Mouse (Mus musculus): Measurements from ENCODE around the gene Krtap9-3. TPM values are rescaled to one million over a fixed set of nuclear protein-coding genes. Genes with fewer than 3 reads are reported as not detected.
"Not testable (repeated sequence)": the region's sequence is repeated elsewhere in the genome, so short reads cannot be mapped to it uniquely, and the experiment has no call there.

The Krtap9-3 gene
- total RNA-seq, 1 experiment = not detected

- TF ChIP-seq ZC3H11A (IDR thresholded peaks at IDR 0.05; ENCODE audit: borderline replicate concordance, low read depth, low read length) (no peak), ZNF384 (IDR thresholded peaks at IDR 0.05; ENCODE audit: low read depth, low read length) (no peak), MAFK (IDR thresholded peaks at IDR 0.05; ENCODE audit: insufficient read depth, low read depth, low read length) (no peak), CHD2 (IDR thresholded peaks at IDR 0.05; ENCODE audit: low read depth, low read length) (no peak), HCFC1 (IDR thresholded peaks at IDR 0.05; ENCODE audit: borderline replicate concordance, insufficient read depth, low read length) (no peak)
- in situ Hi-C loops (cut with MboI; ENCODE audit: low sequenced_read_pairs in 2 of 2, unreplicated experiment in 2 of 2) = no loop called here
- DNase-seq (ENCODE audit: low read depth, low spot score) = no peak
- H3K9ac ChIP-seq (ENCODE audit: insufficient read depth, low read depth, low read length, poor library complexity, severe bottlenecking) = no peak within 1 kb of the TSS
- H3K4me1 ChIP-seq (ENCODE audit: control insufficient read depth in 2 of 2, insufficient read depth in 2 of 2, low read length in 2 of 2, poor library complexity in 1 of 2) = no peaks in the 10 kb centered on the region
- H3K4me3 ChIP-seq (ENCODE audit: insufficient read depth in 1 of 2, low read depth in 1 of 2, low read length in 2 of 2, poor library complexity in 1 of 2, severe bottlenecking in 1 of 2) = no peak within 1 kb of the TSS
- H3K9me3 ChIP-seq (ENCODE audit: control insufficient read depth, insufficient read depth, low read depth, low read length) = no peaks in the 10 kb centered on the region
- H3K36me3 ChIP-seq (ENCODE audit: control insufficient read depth, insufficient read depth, low read length, poor library complexity, severe bottlenecking) = no peaks in the 10 kb centered on the region
- no peak within 1 kb of the TSS for H3K27ac ChIP-seq (ENCODE audit: insufficient read depth, low read depth, low read length, poor library complexity, severe bottlenecking)
Observed at GRCm38 (mm10) chr11:99620335-99620734, 22.4 kb upstream of the Krtap9-3 start, which contains the start of gene Gm11562. Gm11562 (minus strand) TSS chr11:99620435.

GRCm38 (mm10) chr11:99614796-99615363 lies 17.0 kb upstream of the Krtap9-3 start, which contains the start of gene Krtap2-4:
Krtap2-4 (minus strand) TSS chr11:99614846.
- H3K36me3 ChIP-seq (ENCODE audit: control insufficient read depth, insufficient read depth, low read length, poor library complexity, severe bottlenecking) = no peaks in the 10 kb centered on the region
- TF ChIP-seq MAFK (IDR thresholded peaks at IDR 0.05; ENCODE audit: insufficient read depth, low read depth, low read length) (no peak), ZNF384 (IDR thresholded peaks at IDR 0.05; ENCODE audit: low read depth, low read length) (no peak), HCFC1 (IDR thresholded peaks at IDR 0.05; ENCODE audit: borderline replicate concordance, insufficient read depth, low read length) (no peak), ZC3H11A (IDR thresholded peaks at IDR 0.05; ENCODE audit: borderline replicate concordance, low read depth, low read length) (no peak)
- no peak within 1 kb of the TSS for H3K27ac ChIP-seq (ENCODE audit: insufficient read depth, low read depth, low read length, poor library complexity, severe bottlenecking)
- no peak within 1 kb of the TSS for H3K4me3 ChIP-seq (ENCODE audit: insufficient read depth in 1 of 2, low read depth in 1 of 2, low read length in 2 of 2, poor library complexity in 1 of 2, severe bottlenecking in 1 of 2)
- no peak within 1 kb of the TSS for H3K9ac ChIP-seq (ENCODE audit: insufficient read depth, low read depth, low read length, poor library complexity, severe bottlenecking)
- no peak for DNase-seq (ENCODE audit: low read depth, low spot score)
- in situ Hi-C loops (cut with MboI; ENCODE audit: low sequenced_read_pairs in 2 of 2, unreplicated experiment in 2 of 2) = no loop called here
- H3K9me3 ChIP-seq (ENCODE audit: control insufficient read depth, insufficient read depth, low read depth, low read length) = no peaks in the 10 kb centered on the region
- H3K4me1 ChIP-seq (ENCODE audit: control insufficient read depth in 2 of 2, insufficient read depth in 2 of 2, low read length in 2 of 2, poor library complexity in 1 of 2) = no peaks in the 10 kb centered on the region

DNA sequence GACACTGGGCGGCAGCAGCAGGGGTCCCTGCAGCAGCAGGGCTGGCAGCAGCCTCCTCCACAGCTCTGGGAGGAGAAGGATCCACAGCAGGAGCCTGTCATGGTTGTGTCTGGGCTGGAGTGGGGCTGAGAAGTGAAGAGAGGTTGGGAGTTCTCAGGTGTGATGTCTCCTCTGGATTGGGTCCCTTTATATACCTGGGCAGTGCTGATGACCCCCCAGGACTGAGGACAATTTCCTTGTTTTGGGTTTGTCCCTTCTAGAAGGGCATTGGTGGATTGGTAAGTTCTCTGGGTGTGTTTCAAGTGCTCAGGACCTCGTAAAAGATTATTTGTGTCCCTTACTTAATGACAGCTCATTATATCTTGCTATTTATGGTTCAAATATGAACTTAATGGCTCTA lies 12.2 kb upstream of the Krtap9-3 start, which contains the start of gene Gm11937:
Gm11937 (minus strand) TSS at position 101 of the 400 bp plus-strand sequence.
- H3K27ac ChIP-seq (ENCODE audit: insufficient read depth, low read depth, low read length, poor library complexity, severe bottlenecking); H3K4me3 ChIP-seq (ENCODE audit: insufficient read depth in 1 of 2, low read depth in 1 of 2, low read length in 2 of 2, poor library complexity in 1 of 2, severe bottlenecking in 1 of 2); H3K4me1 ChIP-seq (ENCODE audit: control insufficient read depth in 2 of 2, insufficient read depth in 2 of 2, low read length in 2 of 2, poor library complexity in 1 of 2); H3K9me3 ChIP-seq (ENCODE audit: control insufficient read depth, insufficient read depth, low read depth, low read length); H3K36me3 ChIP-seq (ENCODE audit: control insufficient read depth, insufficient read depth, low read length, poor library complexity, severe bottlenecking); in situ Hi-C loops (cut with MboI; ENCODE audit: low sequenced_read_pairs in 2 of 2, unreplicated experiment in 2 of 2); DNase-seq (ENCODE audit: low read depth, low spot score); H3K9ac ChIP-seq (ENCODE audit: insufficient read depth, low read depth, low read length, poor library complexity, severe bottlenecking): not testable (repeated sequence)

DNA sequence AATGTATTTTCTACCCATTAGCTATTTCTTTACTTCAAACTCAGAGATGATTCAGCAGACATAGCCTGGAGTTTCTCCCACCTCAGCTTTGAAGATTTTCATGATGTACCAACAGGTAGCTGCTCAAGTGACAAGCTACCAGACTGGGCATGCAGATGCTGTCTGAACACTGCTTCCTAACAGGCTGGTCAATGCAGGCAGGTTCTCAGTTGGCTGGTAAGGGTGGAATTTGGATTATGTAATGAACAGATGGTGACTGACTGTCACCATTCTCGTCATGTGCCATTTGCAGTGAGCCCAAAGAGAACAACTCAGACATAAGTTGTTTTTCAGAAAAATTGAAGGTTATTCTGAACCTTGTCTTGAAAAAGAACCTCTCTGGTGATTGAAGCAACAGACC lies 11.2 kb upstream of the Krtap9-3 start:
- Histone ChIP-seq H3K36me3 (ENCODE audit: control insufficient read depth, insufficient read depth, low read length, poor library complexity, severe bottlenecking) (no peaks in the 10 kb centered on the region), H3K4me3 (ENCODE audit: insufficient read depth in 1 of 2, low read depth in 1 of 2, low read length in 2 of 2, poor library complexity in 1 of 2, severe bottlenecking in 1 of 2) (no peak overlapping the region), H3K4me1 (ENCODE audit: control insufficient read depth in 2 of 2, insufficient read depth in 2 of 2, low read length in 2 of 2, poor library complexity in 1 of 2) (no peaks in the 10 kb centered on the region), H3K9me3 (ENCODE audit: control insufficient read depth, insufficient read depth, low read depth, low read length) (no peaks in the 10 kb centered on the region), H3K9ac (ENCODE audit: insufficient read depth, low read depth, low read length, poor library complexity, severe bottlenecking) (no peak overlapping the region), H3K27ac (ENCODE audit: insufficient read depth, low read depth, low read length, poor library complexity, severe bottlenecking) (no peak overlapping the region)
- DNase-seq (ENCODE audit: low read depth, low spot score) = no peak
- in situ Hi-C loops (cut with MboI; ENCODE audit: low sequenced_read_pairs in 2 of 2, unreplicated experiment in 2 of 2) = no loop called here
- TF ChIP-seq ZC3H11A (IDR thresholded peaks at IDR 0.05; ENCODE audit: borderline replicate concordance, low read depth, low read length) (no peak), MAFK (IDR thresholded peaks at IDR 0.05; ENCODE audit: insufficient read depth, low read depth, low read length) (no peak), ZNF384 (IDR thresholded peaks at IDR 0.05; ENCODE audit: low read depth, low read length) (no peak), HCFC1 (IDR thresholded peaks at IDR 0.05; ENCODE audit: borderline replicate concordance, insufficient read depth, low read length) (no peak), CHD2 (IDR thresholded peaks at IDR 0.05; ENCODE audit: low read depth, low read length) (no peak)

DNA sequence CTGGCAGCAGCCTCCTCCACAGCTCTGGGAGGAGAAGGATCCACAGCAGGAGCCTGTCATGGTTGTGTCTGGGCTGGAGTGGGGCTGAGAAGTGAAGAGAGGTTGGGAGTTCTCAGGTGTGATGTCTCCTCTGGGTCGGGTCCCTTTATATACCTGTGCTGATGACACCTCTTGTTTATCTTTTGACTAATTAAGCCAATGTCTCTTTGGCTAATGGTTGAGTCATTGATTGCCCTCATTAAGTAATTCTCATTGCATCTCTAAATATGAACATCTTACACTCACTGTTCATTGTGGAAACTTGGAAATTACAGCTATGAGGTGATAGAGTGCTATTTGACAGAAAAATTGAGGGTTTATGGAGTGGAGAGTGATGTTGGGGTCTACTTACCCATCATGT lies 5.3 kb upstream of the Krtap9-3 start, which contains the start of gene Gm11938:
Gm11938 (minus strand) TSS at position 101 of the 400 bp plus-strand sequence.
- H3K36me3 ChIP-seq (ENCODE audit: control insufficient read depth, insufficient read depth, low read length, poor library complexity, severe bottlenecking); H3K9me3 ChIP-seq (ENCODE audit: control insufficient read depth, insufficient read depth, low read depth, low read length); H3K9ac ChIP-seq (ENCODE audit: insufficient read depth, low read depth, low read length, poor library complexity, severe bottlenecking); in situ Hi-C loops (cut with MboI; ENCODE audit: low sequenced_read_pairs in 2 of 2, unreplicated experiment in 2 of 2); H3K4me3 ChIP-seq (ENCODE audit: insufficient read depth in 1 of 2, low read depth in 1 of 2, low read length in 2 of 2, poor library complexity in 1 of 2, severe bottlenecking in 1 of 2); DNase-seq (ENCODE audit: low read depth, low spot score); H3K27ac ChIP-seq (ENCODE audit: insufficient read depth, low read depth, low read length, poor library complexity, severe bottlenecking); H3K4me1 ChIP-seq (ENCODE audit: control insufficient read depth in 2 of 2, insufficient read depth in 2 of 2, low read length in 2 of 2, poor library complexity in 1 of 2): not testable (repeated sequence)
